Mouse (Mus musculus): ENCODE results near the gene Hist1h2bm. TPM values are rescaled to one million over a fixed set of nuclear protein-coding genes. Genes with fewer than 3 reads are reported as not detected.

Gene Hist1h2bm
- total RNA-seq, 2 experiments from 2014 or later, result 6.5 to 8.1 TPM

GRCm38 (mm10) chr13:21722993-21723836 is 1.4 kb downstream of the Hist1h2bm start:
- DNase-seq (ENCODE audit: extremely low spot score in 1 of 2, low spot score in 1 of 2), result no peak

DNA sequence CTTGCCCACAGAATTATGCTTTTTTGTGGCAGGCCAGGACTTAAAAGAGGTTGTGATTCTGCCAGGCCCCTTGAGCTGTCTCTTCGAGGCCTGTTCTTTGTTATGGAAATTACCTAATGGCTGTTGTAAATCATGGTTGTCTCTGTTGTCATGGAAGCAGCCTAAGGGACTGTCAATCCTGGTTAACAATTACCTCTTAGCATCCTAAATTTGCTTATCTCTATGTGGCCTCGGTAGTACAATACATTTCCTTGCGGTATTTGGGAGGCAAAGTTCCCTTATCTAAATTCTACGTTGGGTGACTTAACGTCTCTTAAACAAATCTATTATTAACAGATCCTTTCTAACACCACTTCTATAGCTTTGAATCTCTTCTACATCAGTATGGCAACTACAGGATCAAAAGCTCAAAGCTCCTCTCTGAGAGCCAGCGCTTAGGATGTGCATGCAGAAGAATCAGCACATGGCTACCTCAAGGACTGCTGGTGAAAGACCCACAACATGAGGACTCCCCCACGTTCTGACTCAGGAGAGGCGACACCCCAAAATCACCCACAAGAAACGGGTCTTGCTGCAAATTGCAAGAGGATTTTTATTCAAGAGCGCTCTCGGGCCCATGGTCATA is 6.2 kb downstream of the Hist1h2bm start:
- DNase-seq (ENCODE audit: extremely low spot score in 1 of 2, low spot score in 1 of 2), result no peak

DNA sequence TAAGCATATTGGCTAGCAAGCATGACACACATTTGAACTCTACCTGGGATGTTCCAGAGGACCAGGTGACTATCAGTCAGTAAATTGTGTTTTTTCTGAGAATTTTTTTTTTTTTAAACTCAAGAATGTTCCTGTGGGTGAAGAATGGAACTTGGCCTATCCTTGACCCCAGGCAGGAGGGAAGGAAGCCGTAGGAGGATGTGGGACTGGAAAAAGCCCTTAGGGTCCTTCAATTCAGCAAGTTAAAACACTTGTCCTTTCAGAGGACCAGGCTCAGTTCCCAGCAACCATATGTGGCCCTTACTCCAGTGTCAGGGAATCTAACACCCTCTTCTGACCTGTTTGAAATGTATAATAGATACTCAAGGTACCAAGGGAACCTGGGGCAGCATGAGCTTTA is 7.7 kb downstream of the Hist1h2bm start:
- DNase-seq (ENCODE audit: extremely low spot score in 1 of 2, low spot score in 1 of 2), result no peak

- no peak for DNase-seq (ENCODE audit: extremely low spot score in 1 of 2, low spot score in 1 of 2)
These were observed 11.6 kb downstream of the Hist1h2bm start for GRCm38 (mm10) chr13:21733466-21733865.

DNA sequence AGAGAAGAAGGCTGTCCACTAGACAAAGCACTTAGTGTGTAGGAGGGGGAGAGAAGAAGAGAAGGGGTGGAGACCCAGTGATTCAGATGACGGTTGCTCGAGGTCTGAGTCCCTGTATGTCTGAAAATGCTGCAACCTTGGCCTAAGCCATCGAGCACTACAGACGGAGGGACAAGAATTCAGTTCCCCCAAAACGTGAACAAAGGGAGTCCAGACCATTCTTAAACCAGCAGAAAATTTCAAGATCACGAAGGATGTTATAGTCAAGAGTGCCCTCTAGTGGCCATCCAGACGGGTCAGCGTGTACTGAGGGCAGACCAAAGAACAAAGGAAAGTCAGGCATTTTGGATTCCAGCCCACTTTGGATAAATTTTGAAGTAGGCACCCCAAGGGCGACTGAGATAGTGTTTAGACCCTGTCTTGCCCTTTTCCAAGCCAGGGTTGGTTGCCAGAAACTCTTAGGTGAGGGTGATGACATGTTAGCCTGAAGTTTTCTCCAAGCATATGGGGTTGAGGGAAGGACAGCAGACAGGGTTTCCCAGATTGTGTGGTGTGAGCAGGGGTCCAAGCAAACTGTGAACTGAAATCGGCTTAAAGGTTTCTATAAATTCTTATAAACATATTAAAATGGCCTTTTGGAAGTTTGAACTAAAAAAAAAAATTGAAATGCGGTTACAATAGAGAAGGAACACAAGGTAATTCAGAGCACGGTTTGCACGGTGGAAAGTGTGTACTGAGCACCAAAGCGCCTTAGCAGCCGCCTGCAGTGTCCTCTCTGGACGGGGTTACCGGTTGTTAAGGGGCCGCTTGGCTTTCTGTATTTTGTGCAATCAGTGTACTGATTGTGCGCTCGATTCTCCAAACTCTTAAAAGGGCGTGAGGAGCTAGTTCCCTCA is 12.4 kb downstream of the Hist1h2bm start:
- DNase-seq (ENCODE audit: extremely low spot score in 1 of 2, low spot score in 1 of 2), result peak; percentile 26 to 65

GRCm38 (mm10) chr13:21734906-21735767 is 13.3 kb downstream of the Hist1h2bm start, which contains the start of gene Hist1h4j:
Gene Hist1h4j, plus strand, starts transcription at chr13:21735064.
- peak; percentile 52 to 69 for DNase-seq (ENCODE audit: extremely low spot score in 1 of 2, low spot score in 1 of 2)

DNA sequence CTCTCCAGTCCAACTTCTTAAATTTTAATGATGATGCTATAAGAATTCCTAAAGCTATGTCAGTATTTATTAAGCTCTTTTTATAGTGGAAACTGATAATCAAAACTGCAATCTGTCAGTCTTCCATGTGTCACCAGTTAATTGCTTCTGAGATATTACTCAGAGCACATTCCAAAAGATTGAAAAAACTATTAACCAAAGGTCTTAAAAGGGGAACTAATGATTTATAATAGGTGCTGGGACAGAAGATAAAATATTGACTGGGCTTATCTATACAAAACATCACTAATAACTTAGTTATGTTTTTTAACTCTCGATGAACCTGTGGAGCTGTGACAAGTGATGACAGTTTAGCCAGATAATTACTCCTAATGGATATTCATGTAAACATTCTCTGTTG is 23.2 kb downstream of the Hist1h2bm start:
- DNase-seq (ENCODE audit: extremely low spot score in 1 of 2, low spot score in 1 of 2), result no peak

GRCm38 (mm10) chr13:21749387-21750158 is 27.7 kb downstream of the Hist1h2bm start:
- DNase-seq (ENCODE audit: extremely low spot score in 1 of 2, low spot score in 1 of 2), result no peak

DNA sequence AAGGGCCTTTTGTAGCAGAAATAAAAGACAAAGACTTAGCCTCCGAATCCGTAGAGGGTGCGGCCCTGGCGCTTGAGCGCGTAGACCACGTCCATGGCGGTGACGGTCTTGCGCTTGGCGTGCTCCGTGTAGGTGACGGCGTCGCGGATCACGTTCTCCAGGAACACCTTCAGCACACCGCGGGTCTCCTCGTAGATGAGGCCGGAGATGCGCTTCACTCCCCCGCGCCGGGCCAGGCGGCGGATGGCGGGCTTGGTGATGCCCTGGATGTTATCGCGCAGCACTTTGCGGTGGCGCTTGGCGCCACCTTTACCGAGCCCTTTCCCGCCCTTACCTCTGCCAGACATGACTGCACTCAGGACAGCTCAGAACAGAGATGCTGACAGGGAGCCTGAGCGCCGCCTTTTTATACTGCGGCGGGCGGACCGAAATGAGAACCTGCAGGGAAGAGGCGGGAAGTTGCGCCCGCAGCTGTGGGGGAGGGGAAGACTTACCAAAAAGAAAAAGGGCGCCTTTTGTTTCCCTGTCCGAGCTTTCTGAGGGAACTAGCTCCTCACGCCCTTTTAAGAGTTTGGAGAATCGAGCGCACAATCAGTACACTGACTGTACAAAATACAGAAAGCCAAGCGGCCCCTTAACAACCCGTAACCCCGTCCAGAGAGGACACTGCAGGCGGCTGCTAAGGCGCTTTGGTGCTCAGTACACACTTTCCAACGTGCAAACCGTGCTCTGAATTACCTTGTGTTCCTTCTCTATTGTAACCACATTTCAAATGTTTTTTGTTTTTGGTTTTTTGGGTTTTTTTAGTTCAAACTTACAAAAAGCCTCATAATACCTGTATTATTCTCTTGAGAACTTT is 28.5 kb downstream of the Hist1h2bm start, which contains the start of gene Hist1h4k:
TSS of gene Hist1h4k (minus strand) at position 347 of the 859 bp plus-strand sequence.
- DNase-seq (ENCODE audit: extremely low spot score in 1 of 2, low spot score in 1 of 2), result peak; percentile 90 to 91

DNA sequence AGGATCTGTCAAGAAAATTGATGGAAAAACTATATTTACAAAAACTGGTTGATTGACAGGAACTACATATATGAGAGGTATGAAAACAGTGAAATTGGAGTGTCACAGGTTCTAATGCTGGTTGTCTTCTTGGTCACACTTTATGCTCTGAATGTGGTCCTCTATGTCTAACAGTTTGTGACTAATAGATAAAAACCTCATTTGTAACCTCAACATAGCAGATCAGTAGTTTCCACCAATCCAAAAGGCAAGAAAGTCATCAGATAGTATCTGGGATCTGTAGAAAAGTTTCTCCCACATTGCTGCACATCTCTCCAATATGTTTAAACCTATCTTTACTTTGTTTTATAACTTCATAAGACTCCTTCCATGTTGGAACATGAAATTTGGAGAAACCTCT is 29.6 kb downstream of the Hist1h2bm start:
- DNase-seq (ENCODE audit: extremely low spot score in 1 of 2, low spot score in 1 of 2), result no peak

DNA sequence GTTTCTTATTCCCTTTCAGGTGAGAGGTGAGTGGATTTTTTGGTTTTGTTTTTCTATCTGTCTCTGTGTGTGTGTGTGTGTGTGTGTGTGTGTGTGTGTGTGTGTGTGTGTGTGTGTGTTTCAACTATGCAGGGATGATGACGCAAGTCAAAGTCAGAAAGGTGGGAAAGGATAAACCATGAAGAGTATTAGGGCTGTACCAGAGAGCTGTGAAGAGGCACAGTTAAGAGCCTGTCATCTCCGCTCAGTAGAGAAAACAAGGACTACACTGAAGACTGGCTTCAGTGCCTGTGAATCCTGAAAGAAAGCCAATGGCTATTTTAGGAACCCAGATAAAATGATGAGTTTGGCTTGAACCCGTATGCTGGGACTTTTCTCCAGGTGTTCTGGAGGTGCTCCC is 30.0 kb downstream of the Hist1h2bm start:
- DNase-seq (ENCODE audit: extremely low spot score in 1 of 2, low spot score in 1 of 2), result no peak

DNA sequence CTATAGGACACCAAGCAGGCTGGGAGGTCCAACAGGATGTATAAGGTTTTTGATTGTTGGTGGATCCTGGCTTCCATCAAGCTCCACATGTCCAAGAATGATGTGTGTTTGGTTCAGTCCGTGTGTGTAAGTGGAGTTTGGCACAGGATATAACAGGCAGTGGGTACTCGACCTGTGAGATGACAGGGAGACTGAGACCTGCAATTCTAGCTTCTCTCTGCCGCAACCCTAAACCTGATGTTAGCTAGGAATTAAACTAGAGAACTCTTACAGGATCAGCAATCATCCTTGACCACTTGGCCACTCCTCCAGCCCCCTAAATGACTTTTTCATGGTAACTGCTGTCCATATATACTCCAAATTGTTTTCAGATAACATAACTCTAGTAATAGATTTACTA is 30.5 kb downstream of the Hist1h2bm start:
- no peak for DNase-seq (ENCODE audit: extremely low spot score in 1 of 2, low spot score in 1 of 2)

DNA sequence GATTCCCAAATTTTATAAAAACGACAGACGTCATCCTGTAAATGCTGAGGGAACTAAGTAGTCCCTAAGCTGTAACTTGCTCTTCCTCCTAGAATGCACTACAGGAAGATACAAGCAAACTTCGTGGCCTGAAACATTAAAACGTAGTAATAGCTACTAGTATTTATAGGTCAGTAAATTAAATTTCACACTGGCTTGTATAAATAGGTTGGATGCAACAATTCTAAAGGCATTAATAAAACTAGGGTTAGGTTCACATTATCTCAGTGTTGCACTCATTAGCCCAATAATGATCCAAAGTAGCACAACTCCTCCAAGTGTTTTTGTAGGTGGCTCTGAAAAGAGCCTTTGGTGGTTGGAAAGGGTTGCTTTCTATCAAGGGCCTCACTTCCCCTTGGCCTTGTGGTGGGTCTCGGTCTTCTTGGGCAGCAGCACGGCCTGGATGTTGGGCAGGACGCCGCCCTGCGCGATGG is 31.2 kb downstream of the Hist1h2bm start:
- no peak for DNase-seq (ENCODE audit: extremely low spot score in 1 of 2, low spot score in 1 of 2)

DNA sequence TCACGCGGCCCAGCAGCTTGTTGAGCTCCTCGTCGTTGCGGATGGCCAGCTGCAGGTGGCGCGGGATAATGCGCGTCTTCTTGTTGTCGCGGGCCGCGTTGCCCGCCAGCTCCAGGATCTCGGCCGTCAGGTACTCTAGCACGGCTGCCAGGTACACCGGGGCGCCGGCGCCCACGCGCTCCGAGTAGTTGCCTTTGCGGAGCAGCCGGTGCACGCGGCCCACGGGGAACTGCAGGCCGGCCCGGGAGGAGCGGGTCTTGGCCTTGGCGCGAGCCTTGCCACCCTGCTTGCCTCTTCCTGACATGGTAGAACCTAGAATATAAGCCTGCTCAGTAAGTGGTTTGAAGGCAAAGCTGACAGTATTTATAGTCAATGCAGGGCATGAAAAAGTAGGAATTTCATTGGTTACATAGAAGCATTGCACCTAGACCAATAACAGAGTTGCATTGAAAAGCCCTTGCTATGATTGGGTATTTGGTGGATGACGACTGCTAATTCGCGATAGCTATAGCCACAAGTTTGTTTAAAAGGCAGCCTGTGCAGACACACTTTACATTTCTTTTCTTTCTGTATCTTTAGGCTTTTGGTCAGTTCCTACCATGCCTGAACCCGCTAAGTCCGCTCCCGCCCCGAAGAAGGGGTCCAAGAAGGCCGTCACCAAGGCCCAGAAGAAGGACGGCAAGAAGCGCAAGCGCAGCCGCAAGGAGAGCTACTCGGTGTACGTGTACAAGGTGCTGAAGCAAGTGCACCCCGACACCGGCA is 31.9 kb downstream of the Hist1h2bm start, which contains the start of the genes Hist1h2ak and Hist1h2bn:
TSS of gene Hist1h2ak (minus strand) at position 304 of the 762 bp plus-strand sequence.
TSS of gene Hist1h2bn (plus strand) at position 600 of the 762 bp plus-strand sequence.
- DNase-seq (ENCODE audit: extremely low spot score in 1 of 2, low spot score in 1 of 2), result peak; percentile 32 to 50

GRCm38 (mm10) chr13:21754294-21755001 is 32.6 kb downstream of the Hist1h2bm start:
- peak in 1 of 2 experiments; percentile 47 for DNase-seq (ENCODE audit: extremely low spot score in 1 of 2, low spot score in 1 of 2)

DNA sequence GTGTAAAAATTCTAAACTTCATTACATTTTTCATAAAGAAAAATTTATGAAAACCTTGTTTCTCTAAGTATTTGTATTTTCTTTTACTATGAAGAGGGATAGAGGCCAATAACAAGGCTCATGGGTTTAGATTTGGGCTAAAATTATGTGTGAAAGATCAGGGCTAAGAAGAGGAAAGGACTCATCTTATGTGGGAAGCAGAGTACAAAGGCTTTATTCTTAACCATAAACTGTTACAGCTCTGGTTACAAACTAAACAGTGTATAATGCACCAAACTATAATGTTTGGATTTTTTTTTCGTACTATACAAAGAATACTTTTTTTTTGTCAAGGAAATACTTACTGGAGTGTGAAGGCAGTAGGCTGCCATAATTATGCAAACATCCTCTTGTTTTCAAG is 33.9 kb downstream of the Hist1h2bm start:
- no peak for DNase-seq (ENCODE audit: extremely low spot score in 1 of 2, low spot score in 1 of 2)

Data from layer of hippocampus, postnatal 25 days (tissue).